Mouse (Mus musculus) liver, embryonic 14.5 days (tissue): Measurements from ENCODE around the gene Ccdc32. TPM values are rescaled to one million over a fixed set of nuclear protein-coding genes. Genes with fewer than 3 reads are reported as not detected.

Experiments used
- ATAC-seq: fragments of 200-750 bp; cut with Nextera tagmentation; 2 replicates; pipeline ENCODE4 v1.8.0; 2017; ENCODE audit warnings: moderate number of reproducible peaks, mild to moderate bottlenecking, moderate library complexity; ENCODE audit not compliant: insufficient read depth
- DNase-seq, 3 experiments: peaks; one replicate each; pipeline ENCODE4 v3.0.0-alpha.2; 2012 to 2013; ENCODE audit warnings: low read depth in 3 of 3, low spot score in 3 of 3
- H3K27ac ChIP-seq: fragments of 300-500 bp; sonication (generic); 2 replicates; pipeline ENCODE4 v1.5.1; 2014; ENCODE audit warnings: moderate library complexity, mild to moderate bottlenecking, control low read depth, inconsistent platforms
- H3K27me3 ChIP-seq: fragments of 300-500 bp; sonication (generic); 2 replicates; pipeline ENCODE4 v1.6.1; 2014; ENCODE audit warnings: mild to moderate bottlenecking, low read length, moderate library complexity; ENCODE audit not compliant: control insufficient read depth, insufficient read depth
- H3K36me3 ChIP-seq: fragments of 300-500 bp; sonication (generic); replicated peaks from 2 replicates; pipeline ENCODE4 v1.6.1; 2014; ENCODE audit warnings: low read depth; ENCODE audit not compliant: control insufficient read depth, insufficient read depth
- H3K4me1 ChIP-seq, 2 experiments: fragments of 200-500 bp in 1 of 2; fragments of 300-500 bp in 1 of 2; sonication (generic) in 1 of 2; replicated peaks; 2 replicates each; pipeline ENCODE4 v1.6.1; 2012 to 2014; ENCODE audit warnings: antibody characterized with exemption in 1 of 2, inconsistent platforms in 1 of 2, low read length in 1 of 2; ENCODE audit not compliant: control insufficient read depth in 2 of 2, insufficient read depth in 2 of 2
- H3K4me2 ChIP-seq: fragments of 300-500 bp; sonication (generic); 2 replicates; pipeline ENCODE4 v1.6.1; 2014; ENCODE audit warnings: low read depth, mild to moderate bottlenecking, control low read depth, moderate library complexity
- H3K4me3 ChIP-seq, 2 experiments: fragments of 200-500 bp in 1 of 2; fragments of 300-500 bp in 1 of 2; sonication (generic) in 1 of 2; 2 replicates each; pipeline ENCODE4 v1.5.1; 2012 to 2014; ENCODE audit warnings: low read depth in 2 of 2, low read length in 2 of 2, mild to moderate bottlenecking in 2 of 2, control low read depth in 1 of 2, inconsistent platforms in 1 of 2, moderate library complexity in 1 of 2; ENCODE audit not compliant: insufficient read depth in 1 of 2
- H3K9ac ChIP-seq: fragments of 300-500 bp; sonication (generic); replicated peaks from 2 replicates; pipeline ENCODE4 v1.6.1; 2014; ENCODE audit warnings: mild to moderate bottlenecking, control low read depth, moderate library complexity
- H3K9me3 ChIP-seq: fragments of 300-500 bp; sonication (generic); 2 replicates; pipeline ENCODE4 v1.6.1; 2016; ENCODE audit warnings: low read length, mixed read lengths; ENCODE audit not compliant: control insufficient read depth
- CTCF ChIP-seq: IDR thresholded peaks from 2 replicates; pipeline ENCODE4 v1.5.1; 2016; ENCODE audit warnings: antibody characterized with exemption, low read depth, control low read depth
- EP300 ChIP-seq: IDR thresholded peaks from 2 replicates; pipeline ENCODE4 v1.6.1; 2016; ENCODE audit warnings: antibody characterized with exemption, low read depth
- WGBS: fragments of 180-500 bp; shearing (Covaris S2); extraction: QIAGEN DNeasy Blood & Tissue Kit; methylation state at CpG from one replicate; pipeline ENCODE4 v1.1.7; 2014; ENCODE audit not compliant: insufficient replicate concordance; 5-methylcytosine and 5-hydroxymethylcytosine counted together
- polyA plus RNA-seq, 2 experiments: library from polyadenylated mRNA; depleted of rRNA in 1 of 2; stranded (reverse) in 1 of 2; unstranded in 1 of 2; fragments of >200 nt; fragmentation: Nextera tagmentation in 1 of 2; extraction: Ambion mirVana in 1 of 2; gene quantifications; 2 replicates each; pipeline versions ENCODE4 v1.2.1 to v1.2.3; 2012 to 2014

Ccdc32 gene
- polyA plus RNA-seq, 2 experiments = 6.9 to 12.6 TPM

DNA sequence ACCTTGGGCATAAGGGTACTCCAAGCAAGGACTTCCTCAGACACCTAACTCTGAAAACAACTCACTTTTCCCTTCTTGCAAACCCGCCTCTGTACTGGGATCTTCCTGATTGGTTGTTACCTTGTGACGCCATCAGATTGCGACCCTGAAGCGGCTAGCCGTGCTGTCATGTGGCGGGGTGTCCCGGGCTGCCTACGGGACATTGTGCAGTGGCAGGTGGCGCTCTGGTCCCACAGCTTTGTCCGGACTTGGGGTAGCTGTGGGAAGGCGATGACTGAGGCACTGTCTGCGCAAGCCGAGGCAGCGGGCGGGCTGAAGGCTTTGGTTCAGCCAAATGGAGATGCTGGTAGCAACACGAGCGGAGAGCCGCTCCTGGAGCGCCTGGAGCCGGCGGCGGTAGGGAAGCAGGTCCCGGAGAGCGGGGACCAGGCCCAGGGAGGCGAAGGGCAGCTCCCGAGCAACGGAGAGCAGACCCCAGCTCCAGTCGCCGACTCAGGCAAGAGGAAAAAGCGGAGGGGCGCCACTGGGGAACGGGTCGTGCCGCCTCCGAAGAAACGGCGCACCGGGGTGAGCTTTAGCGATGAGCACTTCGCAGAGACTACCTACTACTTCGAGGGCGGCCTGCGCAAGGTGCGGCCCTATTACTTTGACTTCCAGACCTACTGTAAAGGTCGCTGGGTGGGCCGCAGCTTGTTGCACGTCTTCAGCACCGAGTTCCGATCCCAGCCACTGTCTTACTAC, 5.6 kb upstream of the Ccdc32 start, which contains the start of gene Rpusd2:
Gene Rpusd2 (plus strand): TSS at position 135 of the 741 bp plus-strand sequence.
- peaks cover 19% of the 10 kb centered on the region for H3K36me3 ChIP-seq
- H3K27me3 ChIP-seq = no peaks in the 10 kb centered on the region
- under 1% methylated on average over 49 of the region's 49 CpGs for WGBS
- H3K9me3 ChIP-seq = no peaks in the 10 kb centered on the region
- ATAC-seq (peak; percentile 94), DNase-seq (peak; percentile 96 to 98 (median 96))
- H3K4me3 ChIP-seq = peak within 1 kb of the TSS; percentile 70 to 91
- H3K9ac ChIP-seq = peak within 1 kb of the TSS; percentile 85
- peak within 1 kb of the TSS; percentile 78 for H3K4me2 ChIP-seq
- H3K4me1 ChIP-seq = peaks cover 4 to 6% of the 10 kb centered on the region in 2 experiments; a peak in 3 of 4 replicates
- TF ChIP-seq EP300 (no peak), CTCF (peak; percentile 65)
- H3K27ac ChIP-seq = peak within 1 kb of the TSS; percentile 67

DNA sequence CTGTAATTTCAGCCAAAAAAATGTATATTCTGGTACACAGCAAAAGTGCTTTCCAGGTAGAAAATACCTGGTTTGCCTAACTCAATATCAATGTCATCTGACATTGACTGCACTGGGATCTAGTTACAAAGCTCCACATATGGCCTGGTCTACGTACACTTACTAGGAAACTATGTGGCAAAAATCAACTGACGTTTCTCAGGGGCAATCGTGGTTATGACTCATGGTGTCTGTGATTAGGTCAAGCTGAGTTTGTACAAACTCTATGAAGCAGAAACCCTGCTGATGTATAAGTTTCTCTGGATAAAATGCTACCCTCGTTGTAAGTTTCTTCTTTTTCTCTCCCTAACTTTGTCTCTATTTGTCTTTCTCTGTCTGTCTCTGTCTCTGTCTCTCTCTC, 3.0 kb upstream of the Ccdc32 start:
- DNase-seq = no peak

DNA sequence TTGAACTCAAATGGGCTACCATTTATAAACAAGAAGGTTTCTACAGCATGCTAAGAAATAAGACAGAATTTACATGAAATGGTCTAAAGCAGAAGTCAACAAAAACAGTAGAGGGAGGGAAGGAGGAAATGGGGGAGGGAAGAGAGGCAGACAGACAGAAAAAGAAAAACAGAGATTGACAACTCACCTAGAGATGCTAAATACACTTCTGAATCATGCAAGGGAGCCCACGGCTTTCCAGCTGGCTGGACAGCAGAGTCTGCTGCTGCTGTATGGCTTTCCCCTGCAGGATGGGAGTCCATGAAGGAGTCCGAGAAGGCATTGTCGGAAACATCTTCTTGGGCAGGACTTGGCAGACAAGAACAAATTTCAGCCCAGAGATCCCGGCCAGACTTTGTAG, 2.2 kb downstream of the Ccdc32 start:
- Histone ChIP-seq H3K9me3 (no peaks in the 10 kb centered on the region), H3K4me1 (peaks cover 32 to 40% of the 10 kb centered on the region in 2 experiments), H3K27me3 (no peaks in the 10 kb centered on the region), H3K4me3 (no peak overlapping the region), H3K4me2 (no peak overlapping the region), H3K27ac (no peak overlapping the region), H3K36me3 (peaks cover 11% of the 10 kb centered on the region), H3K9ac (no peak overlapping the region)
- TF ChIP-seq CTCF (no peak), EP300 (no peak)
- WGBS = 87% methylated on average over 4 of the region's 4 CpGs
- DNase-seq (no peak), ATAC-seq (no peak)

More for the DNA sequence above, 3.0 kb upstream of the Ccdc32 start:
- H3K4me3 ChIP-seq = no peak overlapping the region
- no peaks in the 10 kb centered on the region for H3K9me3 ChIP-seq
- no peak overlapping the region for H3K9ac ChIP-seq
- no peaks in the 10 kb centered on the region for H3K27me3 ChIP-seq
- no peak for TF ChIP-seq CTCF
- TF ChIP-seq EP300 = no peak
- ATAC-seq = no peak
- H3K36me3 ChIP-seq = peaks cover 2% of the 10 kb centered on the region; the same call in 1 of the 2 replicates
- H3K4me1 ChIP-seq = peaks cover 7 to 19% of the 10 kb centered on the region in 2 experiments
- H3K27ac ChIP-seq = no peak overlapping the region
- 23% methylated on average over 4 of the region's 4 CpGs for WGBS
- no peak overlapping the region for H3K4me2 ChIP-seq

DNA sequence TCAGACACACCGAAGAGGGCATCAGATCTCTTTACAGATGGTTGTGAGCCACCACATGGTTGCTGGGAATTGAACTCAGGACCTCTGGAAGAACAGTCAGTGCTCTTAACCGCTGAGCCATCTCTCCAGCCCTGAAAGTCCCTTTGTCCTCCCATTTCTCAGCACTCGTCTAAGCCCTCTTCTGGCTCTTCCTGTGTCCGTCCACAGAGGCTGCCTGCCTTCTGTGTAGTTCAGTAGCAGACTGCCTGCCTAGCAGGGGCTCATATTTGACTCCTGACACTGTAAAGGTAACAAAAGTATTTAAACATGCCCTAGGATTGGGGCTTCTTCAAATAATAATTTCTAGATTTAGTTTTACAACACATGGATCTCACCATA, 4.0 kb downstream of the Ccdc32 start:
- Histone ChIP-seq H3K4me2 (peak overlapping the region; percentile 61), H3K27ac (peak overlapping the region; percentile 93), H3K9ac (peak overlapping the region; percentile 40), H3K9me3 (no peaks in the 10 kb centered on the region), H3K27me3 (no peaks in the 10 kb centered on the region), H3K4me1 (peaks cover 32 to 40% of the 10 kb centered on the region in 2 experiments), H3K36me3 (peaks cover 24% of the 10 kb centered on the region), H3K4me3 (peak overlapping the region in 1 of 2 experiments; percentile 19; a peak in 1 of 4 replicates)
- no peak for DNase-seq
- TF ChIP-seq EP300 (no peak), CTCF (no peak)
- WGBS = 39% methylated on average over 4 of the region's 4 CpGs
- no peak for ATAC-seq

DNA sequence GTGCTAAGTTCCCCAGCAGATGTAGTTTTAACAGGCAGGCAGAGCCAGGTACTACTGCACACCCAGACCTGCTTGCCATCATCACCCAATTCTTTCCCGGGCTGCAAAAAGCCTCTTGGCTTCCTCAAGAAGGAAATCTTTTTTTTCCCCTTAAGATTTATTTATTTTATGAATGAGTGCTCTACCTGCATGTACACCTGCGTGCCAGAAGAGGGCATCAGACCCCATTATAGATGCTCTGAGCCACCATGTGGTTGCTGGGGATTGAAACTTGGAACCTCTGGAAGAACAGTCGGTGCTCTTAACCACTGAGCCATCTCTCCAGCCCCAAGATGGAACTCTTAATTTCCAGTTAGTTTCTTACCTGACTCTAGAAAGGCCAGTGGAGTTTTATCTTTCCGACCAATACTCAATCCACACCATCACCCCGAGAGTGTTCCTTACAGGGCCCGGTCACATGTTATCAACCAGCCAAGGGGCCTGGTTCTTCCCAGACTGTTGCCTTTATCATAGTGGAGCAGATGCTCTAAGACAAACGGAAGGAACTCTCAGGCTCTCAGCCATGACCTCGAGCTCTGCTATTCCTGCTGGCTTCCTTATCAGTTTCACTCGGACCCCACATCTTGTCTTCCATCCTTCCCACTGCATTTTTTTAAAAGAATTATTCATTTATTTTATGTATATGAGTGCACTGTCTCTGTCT, 4.5 kb downstream of the Ccdc32 start:
- Histone ChIP-seq H3K27ac (peak overlapping the region; percentile 93), H3K4me2 (peak overlapping the region; percentile 61), H3K9me3 (no peaks in the 10 kb centered on the region), H3K27me3 (no peaks in the 10 kb centered on the region), H3K4me3 (peak overlapping the region in 1 of 2 experiments; percentile 19; a peak in 3 of 4 replicates), H3K4me1 (peaks cover 31 to 40% of the 10 kb centered on the region in 2 experiments), H3K9ac (peak overlapping the region; percentile 11; the same call in 1 of the 2 replicates), H3K36me3 (peaks cover 24% of the 10 kb centered on the region)
- DNase-seq (peak; percentile 86 to 90 (median 87)), ATAC-seq (peak; percentile 94)
- 18% methylated on average over 9 of the region's 9 CpGs for WGBS
- TF ChIP-seq CTCF = peak; percentile 81
- TF ChIP-seq EP300 = peak; percentile 92
